Mouse (Mus musculus) right cerebral cortex, adult 18-20 months (tissue): Measurements from ENCODE around the gene Hoxd1.
A peak's percentile ranks its signal among the peaks of the same experiment; 100 is the strongest.

Source experiments
- DNase-seq: peaks from one replicate; pipeline ENCODE4 v3.0.0; 2022; ENCODE audit warnings: mixed read lengths

The Hoxd1 gene

DNA sequence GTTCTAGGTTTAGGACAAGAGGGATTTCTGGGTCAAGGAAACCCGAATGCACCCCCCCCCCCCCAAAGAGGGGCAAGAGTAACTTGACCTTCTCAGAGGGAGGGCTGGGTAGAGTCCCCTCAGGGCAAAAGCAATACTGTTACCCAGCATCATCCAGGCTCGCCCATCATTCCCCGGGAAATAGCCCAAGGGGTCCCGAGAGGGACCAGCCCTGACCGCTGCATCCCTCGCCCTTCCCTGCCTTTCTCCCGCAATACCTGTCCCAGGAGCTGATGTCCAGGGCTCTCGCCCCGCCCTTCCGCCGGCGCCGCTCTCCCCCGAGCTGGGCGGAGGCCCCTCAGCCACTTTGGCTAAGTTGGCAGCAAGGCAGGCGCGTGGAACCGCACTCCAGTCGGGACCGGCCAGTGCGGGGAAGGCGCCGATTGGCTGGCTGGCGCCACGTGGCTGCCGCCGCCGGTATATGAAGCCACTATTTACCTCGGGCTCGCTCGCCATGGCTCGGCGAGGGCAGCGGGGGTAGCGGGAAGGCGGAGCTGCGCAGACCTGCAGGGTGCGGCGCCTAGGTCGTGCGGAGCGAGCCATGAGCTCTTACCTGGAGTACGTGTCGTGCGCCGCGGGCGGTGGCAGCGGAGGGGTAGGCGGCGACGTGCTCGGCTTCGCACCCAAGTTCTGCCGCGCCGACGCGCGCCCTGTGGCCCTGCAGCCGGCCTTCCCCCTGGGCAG is at the start of gene Hoxd1:
Gene Hoxd1 (plus strand): TSS at position 459 of the 723 bp plus-strand sequence.
- DNase-seq, result no peak

DNA sequence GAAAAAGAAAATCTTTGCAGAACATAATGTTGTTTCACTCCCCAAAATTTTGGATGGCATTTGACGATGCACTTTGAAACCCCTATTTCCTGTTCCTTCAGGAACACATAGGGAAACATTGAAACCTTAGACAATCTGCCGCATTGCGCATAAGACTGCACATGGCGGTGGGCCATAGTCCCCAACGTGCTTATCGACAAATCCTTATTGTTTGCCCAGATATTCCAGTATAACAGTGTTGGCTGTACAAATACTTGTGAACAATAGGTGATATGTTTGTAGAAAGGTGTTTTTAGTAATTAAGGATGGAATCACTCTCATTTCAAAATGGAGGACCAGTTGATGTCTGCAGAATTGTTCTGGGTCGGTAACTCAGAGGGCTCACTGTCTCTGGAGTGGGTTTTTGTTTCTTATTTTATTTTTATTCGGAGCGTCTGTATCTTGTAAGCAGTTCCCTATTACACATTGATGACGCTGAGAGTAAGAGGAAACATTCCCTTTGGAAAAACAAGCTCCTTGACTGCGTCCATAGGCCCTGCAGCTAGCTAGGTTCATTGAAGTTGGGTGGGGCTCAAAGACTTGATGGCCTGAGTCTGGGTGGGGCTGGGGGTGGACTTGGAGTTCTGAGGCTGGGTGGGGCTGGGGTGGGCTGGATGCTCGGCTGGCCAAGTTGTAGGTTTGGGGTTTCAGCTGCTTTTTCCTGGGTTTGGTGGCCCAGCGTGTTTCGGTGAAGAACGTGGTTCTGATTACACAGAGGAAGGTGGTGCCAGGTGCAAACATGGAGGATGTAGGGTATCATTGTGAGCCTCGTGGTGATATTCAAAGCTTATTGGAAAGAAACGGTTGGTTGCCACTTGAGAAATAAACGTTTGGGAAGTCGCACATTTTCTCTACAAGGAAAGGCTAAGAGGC is 49.3 kb upstream of the Hoxd1 start:
- DNase-seq, result no peak

DNA sequence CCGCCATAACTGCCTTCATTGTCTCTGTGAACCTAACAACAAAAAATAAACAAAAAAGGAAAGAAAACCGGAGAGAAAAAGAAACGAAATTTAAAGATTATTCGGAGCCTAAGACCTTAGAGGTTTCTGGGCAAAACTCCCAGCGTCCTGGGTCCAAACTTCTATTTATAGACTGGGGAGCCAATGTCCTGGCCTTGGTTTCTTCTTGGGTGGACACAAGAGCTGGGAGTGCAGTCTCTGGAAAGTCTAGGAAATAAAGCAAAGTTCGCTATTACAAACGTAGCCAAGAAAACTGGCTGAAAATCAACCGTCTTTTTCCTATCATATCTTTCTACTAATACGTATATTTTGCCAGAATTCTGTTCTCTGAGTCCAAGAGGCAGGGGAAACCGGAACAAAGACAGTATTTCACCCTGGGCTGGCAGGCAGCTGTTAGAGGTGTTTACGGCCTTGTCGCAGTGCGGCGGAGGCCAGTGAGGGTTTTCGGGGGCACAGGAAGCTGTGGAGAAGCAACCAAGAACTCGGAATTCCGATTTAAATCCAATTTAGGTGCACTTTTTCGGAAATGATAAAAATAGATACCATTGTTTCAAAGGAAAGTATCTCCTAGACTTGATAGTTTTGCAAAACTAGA is 48.5 kb upstream of the Hoxd1 start:
- DNase-seq, result no peak

DNA sequence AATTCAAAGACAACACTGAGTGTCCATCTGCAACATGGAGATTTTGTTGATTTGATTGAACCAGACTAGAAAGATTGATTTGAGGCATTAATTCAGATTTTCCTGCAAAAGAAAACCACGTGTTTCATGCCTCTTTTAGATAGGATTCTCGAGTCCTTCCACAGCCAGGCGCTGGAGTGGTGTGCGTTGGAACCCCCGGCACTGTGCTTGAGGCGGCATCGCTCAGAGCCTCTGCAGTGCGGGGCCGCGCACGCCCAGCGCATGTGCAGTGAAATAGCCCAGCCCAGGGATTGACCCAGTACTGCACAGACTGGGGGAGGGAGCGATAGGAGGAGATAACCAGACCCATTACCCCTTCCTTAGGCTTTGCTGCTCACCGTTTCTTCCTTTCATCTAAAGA is 47.9 kb upstream of the Hoxd1 start:
- DNase-seq, result no peak

DNA sequence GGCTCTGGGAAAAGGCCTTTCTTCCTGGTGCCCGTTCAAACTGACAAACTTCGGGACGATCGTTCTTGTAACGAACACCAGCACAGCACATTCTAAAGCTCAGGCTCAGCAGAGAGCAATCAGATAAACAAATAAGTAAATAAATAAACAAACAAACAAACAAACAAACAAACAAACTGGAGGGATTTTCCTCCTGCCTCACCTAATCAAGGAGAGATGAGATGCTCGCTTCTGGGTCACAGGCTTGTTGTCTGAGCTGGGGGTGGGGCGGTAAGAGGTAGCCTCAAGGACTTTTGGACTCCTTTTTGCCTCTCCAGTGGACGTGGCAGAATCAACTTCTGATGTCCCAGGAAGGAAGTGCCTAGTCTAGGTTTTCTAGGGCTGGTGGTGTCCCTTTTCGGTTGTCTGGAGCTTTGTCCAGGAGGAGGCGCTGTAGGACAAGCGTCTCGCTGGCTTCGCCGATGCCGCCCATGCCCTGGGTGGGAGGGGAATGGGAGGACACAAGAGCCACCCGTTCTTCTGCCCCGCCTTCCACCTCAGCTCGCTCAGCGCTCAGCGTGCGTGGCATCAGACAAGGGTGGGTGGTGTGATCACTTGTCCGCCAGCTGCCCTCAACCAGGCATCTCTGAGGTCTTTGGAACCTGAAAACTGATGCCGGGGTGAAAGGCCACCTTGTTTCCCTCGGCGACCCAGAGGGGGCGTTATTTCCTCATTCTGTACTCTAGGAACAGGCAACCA is 47.1 kb upstream of the Hoxd1 start:
- DNase-seq, result peak; percentile 68

DNA sequence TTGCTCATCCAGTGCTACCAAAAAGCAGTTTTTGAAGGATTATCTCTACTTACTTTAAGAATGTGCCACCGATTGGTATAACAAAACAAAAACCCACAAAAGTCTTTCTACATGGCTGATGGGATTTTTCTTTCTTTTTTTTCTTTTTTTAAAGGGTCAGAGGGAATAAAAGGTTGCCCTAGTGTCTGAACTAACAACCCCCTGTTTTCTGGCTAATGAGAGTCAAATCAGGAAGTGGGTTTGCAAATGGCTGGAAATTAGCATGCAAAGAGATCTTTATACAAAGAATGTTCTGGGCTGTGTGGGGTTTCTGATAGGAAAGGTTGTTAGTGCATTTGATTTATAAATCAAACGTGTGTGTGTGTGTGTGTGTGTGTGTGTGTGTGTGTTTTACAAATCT is 42.4 kb upstream of the Hoxd1 start:
- no peak for DNase-seq

DNA sequence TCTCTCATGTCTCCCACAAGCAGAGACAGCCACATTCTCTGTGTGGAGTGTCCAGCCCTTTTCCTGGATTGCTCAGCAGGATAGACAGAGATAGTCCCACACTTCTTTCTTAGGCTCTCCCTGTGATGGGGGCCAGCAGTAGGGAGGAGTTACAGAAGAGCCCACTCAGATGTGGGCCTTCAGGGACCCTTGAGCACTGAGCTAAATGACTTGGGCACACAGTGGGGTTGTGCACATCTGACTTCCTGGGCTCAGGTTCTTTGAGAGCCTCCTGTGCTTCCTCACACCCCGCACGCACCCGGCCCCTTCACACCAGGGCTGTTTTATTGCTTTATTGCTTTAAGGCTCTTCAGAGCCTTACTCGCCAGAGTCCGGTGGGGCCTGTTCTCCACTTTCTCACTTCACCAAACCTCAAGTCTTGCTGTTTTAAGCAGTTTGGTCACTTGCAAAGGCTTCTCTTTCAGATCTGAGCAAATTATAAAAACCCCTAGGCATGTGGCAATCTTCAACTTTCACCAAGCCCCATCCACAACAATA is 41.8 kb upstream of the Hoxd1 start:
- DNase-seq, result no peak

DNA sequence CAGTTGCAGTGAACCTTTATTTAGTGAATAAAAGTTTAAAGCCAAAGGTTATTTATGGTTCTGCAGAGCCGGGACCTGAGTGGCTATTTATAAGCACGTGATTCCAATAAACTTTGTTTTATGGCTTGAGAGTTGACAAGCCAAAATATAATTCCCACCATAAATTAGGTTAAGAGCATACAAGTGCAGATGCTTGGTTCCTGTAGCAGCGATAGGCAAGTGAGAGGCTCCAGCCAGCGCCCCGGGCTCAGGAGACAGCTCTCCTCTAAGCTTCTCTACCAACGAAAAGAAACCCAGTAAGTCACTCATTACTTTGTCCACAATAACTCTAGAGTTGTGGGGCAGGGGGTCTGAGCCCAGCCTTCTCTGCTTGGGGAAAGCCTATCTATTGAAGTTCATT is 40.9 kb upstream of the Hoxd1 start:
- no peak for DNase-seq

DNA sequence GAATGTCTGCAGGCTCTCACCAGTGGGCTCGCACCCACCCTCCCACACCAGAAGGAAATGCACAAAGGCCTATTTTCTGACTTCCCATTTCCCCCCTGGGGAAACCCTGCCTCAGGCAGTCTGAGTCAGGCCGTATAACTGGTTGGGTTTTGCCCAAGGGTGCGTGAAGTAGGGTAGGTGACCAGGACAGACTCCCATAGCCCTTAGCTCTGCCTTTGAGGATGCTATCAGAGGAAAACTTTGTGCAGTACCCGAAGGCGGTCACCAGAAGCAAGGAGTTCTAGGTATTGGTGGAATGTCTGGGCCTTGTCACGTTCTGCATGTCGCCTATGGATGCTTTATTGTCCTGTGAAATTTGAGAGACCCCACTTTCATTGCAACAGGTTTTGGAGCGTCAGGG is 39.8 kb upstream of the Hoxd1 start:
- DNase-seq, result no peak

DNA sequence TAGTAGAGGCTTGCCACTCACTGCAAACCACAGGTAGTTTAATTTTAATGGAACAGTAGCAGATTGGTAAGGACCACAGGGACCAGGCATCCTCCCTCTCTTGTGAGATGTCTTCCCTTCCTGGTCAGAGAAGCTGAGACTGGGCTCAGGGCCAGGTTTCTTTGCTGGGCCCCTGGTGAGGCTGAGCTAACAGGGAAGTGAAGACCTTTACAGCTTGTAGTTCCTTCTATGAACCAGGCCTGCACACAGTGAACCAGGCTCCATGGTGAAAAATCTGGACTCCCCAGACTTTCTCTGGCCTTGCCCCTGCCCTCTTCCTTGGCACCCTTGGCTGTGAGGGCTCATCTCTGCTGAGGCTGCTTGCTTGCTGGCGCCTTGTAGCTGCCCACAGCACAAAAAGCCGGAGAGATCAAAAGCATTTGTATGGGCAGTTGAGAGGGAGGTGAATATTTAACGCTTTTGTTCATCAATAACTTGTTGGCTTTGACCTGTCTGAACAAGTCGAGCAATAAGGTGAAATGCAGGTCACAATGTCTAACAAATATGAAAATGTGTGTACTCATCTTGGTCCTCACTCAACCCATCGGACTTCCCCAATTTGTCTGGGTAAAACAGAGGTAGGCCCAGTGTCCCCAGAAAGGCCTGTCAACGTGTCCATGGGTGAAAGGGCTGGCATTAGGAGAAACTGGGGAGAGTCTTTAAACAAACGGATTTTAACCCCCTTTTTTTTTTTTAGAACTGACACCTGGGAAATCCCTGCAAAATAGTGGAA is 38.4 kb upstream of the Hoxd1 start:
- DNase-seq, result no peak

DNA sequence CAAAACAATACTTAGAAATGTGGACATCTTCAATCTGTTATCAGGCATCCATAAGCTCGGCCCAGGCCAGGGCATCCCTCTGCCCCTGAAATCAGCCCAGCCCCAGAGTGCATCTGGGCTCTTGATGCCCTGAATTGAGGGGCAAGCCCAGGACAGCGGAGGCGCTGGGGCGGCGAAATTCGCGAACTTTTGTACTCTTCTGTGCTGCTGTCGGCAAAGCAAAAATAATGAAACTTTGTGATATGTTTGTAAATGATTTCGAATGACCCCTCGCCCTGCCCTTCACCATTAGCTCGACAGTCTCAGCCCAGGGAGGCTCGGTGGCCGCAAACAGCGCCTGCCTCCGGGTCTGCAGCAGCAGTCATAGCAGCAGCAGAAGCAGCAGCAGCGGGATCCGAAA is 37.6 kb upstream of the Hoxd1 start:
- no peak for DNase-seq

DNA sequence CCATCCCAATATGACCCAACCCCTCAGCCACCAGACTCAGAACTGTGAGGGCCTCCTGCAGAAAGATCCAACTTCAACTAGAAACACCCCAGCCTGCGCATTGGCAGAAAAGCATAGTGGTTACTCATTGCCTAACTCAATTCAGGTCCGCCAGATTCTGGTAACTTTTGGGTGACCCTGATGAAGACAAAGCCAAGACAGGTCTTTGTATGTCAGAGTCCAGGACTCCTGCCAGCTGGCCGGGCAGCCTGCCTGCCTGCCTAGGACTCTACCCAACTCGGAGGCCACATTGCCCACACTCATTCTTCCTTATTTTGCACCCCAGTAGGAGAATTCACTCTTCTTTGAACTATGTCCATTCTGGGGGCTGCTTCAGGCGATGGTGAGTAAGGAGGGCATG is 36.2 kb upstream of the Hoxd1 start, which contains the start of gene Gm28230:
Gene Gm28230 (plus strand): TSS at position 178 of the 400 bp plus-strand sequence.
- no peak for DNase-seq

DNA sequence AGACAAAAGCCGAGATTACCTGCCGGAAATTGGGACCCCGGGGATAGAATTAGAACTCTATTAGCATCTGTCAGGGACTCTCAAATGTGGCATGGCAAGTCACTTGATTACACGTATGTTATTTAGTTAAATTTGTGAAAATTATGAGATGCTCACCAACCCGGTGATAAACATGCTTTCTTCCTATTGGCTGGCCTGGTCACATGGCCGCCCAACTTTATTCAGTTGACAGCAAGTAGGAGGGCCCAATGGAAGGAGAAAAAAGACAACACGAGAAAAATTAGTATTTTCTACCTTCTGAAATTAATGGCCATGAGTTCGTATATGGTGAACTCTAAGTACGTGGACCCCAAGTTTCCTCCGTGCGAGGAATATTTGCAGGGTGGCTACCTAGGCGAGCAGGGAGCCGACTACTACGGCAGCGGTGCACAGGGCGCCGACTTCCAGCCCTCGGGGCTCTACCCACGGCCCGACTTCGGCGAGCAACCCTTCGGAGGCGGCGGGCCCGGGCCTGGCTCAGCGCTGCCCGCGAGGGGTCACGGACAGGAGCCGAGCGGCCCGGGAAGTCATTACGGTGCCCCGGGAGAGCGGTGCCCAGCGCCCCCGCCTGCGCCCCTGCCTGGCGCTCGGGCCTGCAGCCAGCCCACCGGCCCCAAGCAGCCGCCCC is 35.7 kb upstream of the Hoxd1 start:
- no peak for DNase-seq

DNA sequence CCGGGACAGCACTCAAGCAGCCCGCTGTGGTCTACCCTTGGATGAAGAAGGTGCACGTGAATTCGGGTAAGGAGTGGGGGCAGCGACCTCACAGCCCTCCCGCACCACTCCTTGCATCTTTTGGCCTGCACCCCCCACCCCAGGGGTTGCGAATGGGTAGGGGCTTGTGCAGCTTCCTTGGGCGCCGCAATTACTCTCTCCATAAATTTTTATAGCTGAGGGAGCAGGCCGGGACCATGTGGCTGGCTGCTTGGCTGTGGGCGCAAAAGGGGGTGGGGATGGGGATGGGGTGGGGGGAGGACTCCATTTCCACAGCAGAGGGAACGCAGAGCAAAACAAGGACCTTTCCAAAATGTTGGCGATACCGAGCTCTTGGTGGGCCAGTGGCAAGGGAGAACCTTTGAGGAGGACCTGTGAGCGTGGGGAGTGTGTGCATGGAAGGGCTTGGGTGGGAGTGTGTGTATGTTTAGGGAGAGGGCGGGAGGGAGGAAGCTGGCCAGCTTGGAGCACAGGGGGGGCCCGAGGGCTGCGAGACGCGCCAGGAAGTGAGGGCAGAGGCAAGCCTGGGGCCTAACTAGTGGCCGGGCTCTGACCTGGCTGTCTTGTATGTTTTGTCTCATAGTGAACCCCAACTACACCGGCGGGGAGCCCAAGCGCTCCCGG is 35.0 kb upstream of the Hoxd1 start:
- no peak for DNase-seq

DNA sequence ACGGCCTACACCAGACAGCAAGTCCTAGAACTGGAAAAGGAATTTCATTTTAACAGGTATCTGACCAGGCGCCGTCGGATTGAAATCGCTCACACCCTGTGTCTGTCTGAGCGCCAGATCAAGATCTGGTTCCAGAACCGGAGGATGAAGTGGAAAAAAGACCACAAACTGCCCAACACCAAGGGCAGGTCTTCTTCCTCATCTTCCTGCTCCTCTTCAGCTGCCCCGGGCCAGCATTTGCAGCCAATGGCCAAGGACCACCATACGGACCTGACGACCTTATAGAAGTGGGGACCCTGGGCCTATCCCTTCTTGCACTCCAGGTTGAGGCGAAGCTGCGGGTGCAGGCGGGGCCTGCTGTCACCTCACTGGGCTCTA is 34.5 kb upstream of the Hoxd1 start:
- DNase-seq, result no peak

DNA sequence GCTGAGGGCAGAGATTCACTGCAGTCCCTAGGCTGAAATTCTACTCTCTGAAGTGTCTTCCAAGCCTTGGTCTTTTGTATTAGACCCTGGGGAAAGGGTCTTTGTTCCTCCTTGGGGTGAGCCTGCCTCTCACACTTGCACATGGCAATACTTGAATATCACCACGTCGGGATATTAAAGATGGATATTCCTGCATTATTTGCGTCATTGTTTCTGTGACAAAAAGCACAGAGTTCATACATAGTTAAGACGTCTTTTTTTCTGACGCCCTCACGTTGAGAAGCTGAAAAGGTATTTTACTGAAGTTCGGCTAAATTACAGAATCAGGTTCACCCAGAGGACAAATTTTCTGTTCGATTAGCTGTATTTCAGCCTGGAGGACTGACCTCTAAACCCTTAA is 32.4 kb upstream of the Hoxd1 start:
- no peak for DNase-seq

DNA sequence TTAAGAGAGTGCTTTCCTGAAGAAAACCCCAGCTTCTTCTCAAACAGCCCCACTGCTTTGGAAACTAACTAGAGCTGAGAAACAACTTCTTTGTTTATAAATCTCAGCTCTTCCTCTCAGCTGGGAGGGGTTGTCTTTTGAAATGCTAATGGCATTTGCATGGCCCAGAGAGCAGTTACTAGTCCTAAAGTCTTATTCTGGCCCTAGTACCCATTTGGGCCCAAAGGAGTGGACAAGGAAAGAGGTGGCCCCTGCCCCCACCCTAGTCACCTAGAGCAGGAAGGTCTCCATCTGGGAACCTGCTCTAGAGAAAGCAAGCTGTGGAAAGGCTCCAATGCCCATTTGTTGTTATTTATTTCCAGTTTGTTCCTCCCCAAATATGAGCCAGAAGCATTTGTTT is 31.7 kb upstream of the Hoxd1 start:
- DNase-seq, result no peak

DNA sequence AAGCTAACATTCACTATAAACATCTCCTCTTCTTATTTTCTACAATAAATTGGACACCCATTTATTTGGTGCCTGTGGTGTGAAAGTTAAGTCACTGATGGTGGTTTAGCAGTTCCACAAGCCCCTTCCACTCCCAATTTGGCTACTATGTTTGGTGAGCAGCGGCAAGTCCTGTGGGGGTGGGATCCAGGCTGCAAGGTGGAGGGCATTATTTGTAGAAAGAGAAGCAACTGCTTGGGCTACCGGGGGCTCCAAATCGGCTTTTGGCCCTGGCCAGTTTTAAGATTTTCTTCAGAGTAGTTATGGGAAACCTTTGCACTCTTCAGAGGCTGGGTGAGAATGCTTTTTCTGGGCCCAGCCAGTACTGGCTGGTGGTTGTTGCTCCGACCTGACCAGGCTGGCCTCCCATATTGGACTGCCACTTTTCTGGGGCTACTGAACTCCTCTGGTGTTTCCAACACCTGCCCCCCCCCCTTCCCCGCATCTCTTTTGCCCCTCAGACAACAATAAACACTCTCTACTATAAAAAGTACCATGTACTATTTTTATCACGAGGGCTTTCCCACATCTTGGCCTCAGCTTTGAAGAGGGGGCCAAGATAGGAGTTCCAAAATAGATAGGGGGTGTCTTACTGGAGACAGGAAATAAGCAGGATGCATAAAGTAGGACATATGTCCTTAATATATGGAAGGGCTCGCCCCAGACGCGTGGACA is 30.8 kb upstream of the Hoxd1 start:
- DNase-seq, result no peak

DNA sequence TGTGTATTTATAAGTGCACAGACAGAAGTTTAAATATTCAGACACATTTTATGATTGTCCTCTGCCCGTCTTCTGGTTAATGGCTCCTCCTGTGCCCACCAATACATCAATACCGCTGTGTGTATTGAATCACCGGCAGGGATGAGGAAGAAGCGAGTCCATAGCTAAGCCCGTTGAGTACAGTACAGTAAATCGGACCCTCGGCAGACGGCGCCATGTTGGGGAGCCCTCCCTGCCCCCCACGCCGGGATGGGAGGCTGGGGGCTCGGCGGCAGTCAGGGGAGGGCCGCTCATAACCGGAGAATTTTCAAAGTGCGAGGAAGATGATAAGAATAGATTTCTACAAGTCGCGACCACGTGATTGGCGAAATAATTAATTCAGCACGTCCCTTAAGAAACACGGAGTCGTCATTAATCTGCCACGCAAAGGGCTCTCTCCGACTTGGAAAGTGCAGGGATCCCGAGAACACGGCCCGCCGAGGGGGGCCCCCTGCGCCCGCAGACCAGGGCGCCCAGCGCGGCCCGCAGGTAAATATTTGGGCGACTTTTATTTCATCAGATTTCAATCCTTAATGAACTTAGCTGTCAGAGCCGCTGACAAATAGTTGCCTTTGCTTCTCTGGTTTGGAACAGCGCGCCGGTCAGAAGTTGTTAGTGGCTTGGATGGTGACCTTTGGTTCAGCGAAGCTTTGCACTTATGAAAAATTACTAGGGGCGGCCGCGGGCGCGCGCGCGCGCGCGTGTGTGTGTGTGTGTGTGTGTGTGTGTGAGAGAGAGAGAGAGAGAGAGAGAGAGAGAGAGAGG is 30.1 kb upstream of the Hoxd1 start:
- no peak for DNase-seq
